Mouse (Mus musculus): ENCODE data around the gene Frmpd4. TPM values are rescaled to one million over a fixed set of nuclear protein-coding genes. Genes with fewer than 3 reads are reported as not detected.

Frmpd4 gene
- polyA plus RNA-seq, 1 experiment: not detected

DNA sequence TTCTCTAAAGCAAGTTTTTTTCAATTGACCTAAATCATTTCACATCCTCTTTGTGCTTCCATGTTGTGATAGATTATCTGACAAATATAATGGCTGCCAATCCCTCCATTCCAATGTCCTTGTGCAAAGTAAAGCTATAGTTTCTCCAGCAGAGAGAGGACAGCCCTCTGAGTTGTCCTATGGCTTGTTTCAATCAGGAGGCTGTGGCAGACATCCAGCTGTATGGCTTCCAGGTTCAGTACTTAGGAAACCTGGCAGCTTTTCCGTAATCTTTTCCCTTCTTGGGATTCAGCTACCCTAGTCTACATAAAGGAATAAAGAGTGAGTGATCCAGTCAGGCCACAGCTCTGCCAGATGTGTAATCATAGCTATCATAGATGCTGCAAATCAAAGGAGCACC, 145.8 kb downstream of the Frmpd4 start:
- 73% methylated on average over 1 of the region's 1 CpGs for WGBS
- Histone ChIP-seq H3K27ac (ENCODE audit: insufficient read depth, low read length) (no peak overlapping the region), H3K36me3 (ENCODE audit: control insufficient read depth, insufficient read depth, low read length) (no peaks in the 10 kb centered on the region), H3K4me3 (ENCODE audit: extremely low read depth, insufficient read depth, insufficient read length) (no peak overlapping the region), H3K27me3 (ENCODE audit: control insufficient read depth, insufficient read depth, low read length) (no peaks in the 10 kb centered on the region), H3K4me1 (ENCODE audit: control insufficient read depth, insufficient read depth, insufficient read length) (no peaks in the 10 kb centered on the region)
- no peak for DNase-seq (ENCODE audit: low read depth in 1 of 2, low spot score in 2 of 2)
- TF ChIP-seq CTCF (IDR thresholded peaks at IDR 0.05; ENCODE audit: extremely low read depth, insufficient read depth, insufficient read length, insufficient replicate concordance) (no peak), POLR2A (IDR thresholded peaks at IDR 0.05; ENCODE audit: low read depth, low read length) (no peak)

DNA sequence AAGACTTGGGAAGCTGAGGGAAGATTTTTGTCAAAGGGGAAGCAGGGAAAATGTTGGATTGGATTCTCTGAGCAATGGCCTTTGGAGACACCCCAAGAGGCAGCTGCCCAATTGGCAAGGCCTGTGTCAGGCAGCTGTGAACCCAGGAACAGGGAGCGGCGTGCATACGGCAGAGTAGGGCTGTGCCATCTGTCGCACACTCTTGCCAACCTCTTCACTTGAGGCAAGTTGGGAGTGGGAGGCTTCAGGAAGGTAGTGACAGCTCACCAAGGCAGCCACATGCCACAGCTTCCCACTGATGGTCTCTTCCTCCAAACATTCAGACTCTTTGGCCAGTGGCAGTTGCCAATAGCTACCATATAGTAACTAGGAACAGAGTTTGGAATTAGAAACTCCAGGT, 147.2 kb downstream of the Frmpd4 start:
- no peaks in the 10 kb centered on the region for H3K4me1 ChIP-seq (ENCODE audit: control insufficient read depth, insufficient read depth, insufficient read length)
- H3K27me3 ChIP-seq (ENCODE audit: control insufficient read depth, insufficient read depth, low read length): no peaks in the 10 kb centered on the region
- no peak overlapping the region for H3K4me3 ChIP-seq (ENCODE audit: extremely low read depth, insufficient read depth, insufficient read length)
- DNase-seq (ENCODE audit: low read depth in 1 of 2, low spot score in 2 of 2): no peak
- WGBS: 87% methylated on average over 4 of the region's 4 CpGs
- TF ChIP-seq POLR2A (IDR thresholded peaks at IDR 0.05; ENCODE audit: low read depth, low read length): no peak
- no peak for TF ChIP-seq CTCF (IDR thresholded peaks at IDR 0.05; ENCODE audit: extremely low read depth, insufficient read depth, insufficient read length, insufficient replicate concordance)
- H3K36me3 ChIP-seq (ENCODE audit: control insufficient read depth, insufficient read depth, low read length): no peaks in the 10 kb centered on the region
- no peak overlapping the region for H3K27ac ChIP-seq (ENCODE audit: insufficient read depth, low read length)

DNA sequence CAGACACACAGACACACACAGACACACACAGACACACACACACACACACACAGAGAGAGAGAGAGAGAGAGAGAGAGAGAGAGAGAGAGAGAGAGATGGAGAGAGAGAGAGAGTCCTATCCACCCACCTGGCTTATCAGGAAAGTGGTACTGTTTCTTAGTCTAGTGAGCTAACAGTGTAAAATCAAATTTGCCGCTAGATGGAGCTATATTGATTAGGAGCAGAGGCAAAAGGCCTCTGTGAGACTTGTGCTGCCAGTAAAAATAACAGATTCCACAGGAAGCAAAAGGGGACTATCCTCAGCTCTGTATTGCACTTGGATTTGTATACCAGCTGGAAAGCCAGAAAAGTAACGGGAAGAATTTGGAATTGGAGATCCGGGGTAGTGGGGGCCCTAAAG, 161.6 kb downstream of the Frmpd4 start:
- 25% methylated on average over 3 of the region's 3 CpGs for WGBS
- DNase-seq (ENCODE audit: low read depth in 1 of 2, low spot score in 2 of 2): no peak
- no peaks in the 10 kb centered on the region for H3K4me1 ChIP-seq (ENCODE audit: control insufficient read depth, insufficient read depth, insufficient read length)
- no peaks in the 10 kb centered on the region for H3K36me3 ChIP-seq (ENCODE audit: control insufficient read depth, insufficient read depth, low read length)
- no peaks in the 10 kb centered on the region for H3K27me3 ChIP-seq (ENCODE audit: control insufficient read depth, insufficient read depth, low read length)
- no peak overlapping the region for H3K27ac ChIP-seq (ENCODE audit: insufficient read depth, low read length)
- no peak overlapping the region for H3K4me3 ChIP-seq (ENCODE audit: extremely low read depth, insufficient read depth, insufficient read length)
- no peak for TF ChIP-seq POLR2A (IDR thresholded peaks at IDR 0.05; ENCODE audit: low read depth, low read length)
- TF ChIP-seq CTCF (IDR thresholded peaks at IDR 0.05; ENCODE audit: extremely low read depth, insufficient read depth, insufficient read length, insufficient replicate concordance): no peak

DNA sequence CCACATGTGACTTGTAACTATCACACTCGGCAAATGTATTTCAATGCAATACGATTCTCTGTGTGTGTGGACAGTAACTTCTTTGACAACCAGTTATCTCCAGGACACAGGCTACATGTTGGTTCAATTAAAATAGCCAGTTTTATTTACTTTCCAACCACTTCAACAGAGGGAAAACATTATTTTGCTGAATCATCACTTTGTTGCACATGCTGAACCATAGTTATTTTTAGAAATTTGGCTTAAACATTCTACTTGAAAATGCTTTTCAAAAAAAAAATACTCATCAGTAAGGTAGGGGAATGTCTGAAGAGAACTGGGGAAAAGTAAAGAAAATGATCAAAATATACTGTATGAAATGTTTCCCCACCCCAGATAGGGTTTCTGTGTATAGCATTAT, 173.5 kb downstream of the Frmpd4 start:
- no peaks in the 10 kb centered on the region for H3K36me3 ChIP-seq (ENCODE audit: control insufficient read depth, insufficient read depth, low read length)
- H3K27ac ChIP-seq (ENCODE audit: insufficient read depth, low read length): no peak overlapping the region
- WGBS: 87% methylated on average over 2 of the region's 2 CpGs
- no peak for TF ChIP-seq POLR2A (IDR thresholded peaks at IDR 0.05; ENCODE audit: low read depth, low read length)
- no peak for TF ChIP-seq CTCF (IDR thresholded peaks at IDR 0.05; ENCODE audit: extremely low read depth, insufficient read depth, insufficient read length, insufficient replicate concordance)
- H3K4me1 ChIP-seq (ENCODE audit: control insufficient read depth, insufficient read depth, insufficient read length): no peaks in the 10 kb centered on the region
- no peaks in the 10 kb centered on the region for H3K27me3 ChIP-seq (ENCODE audit: control insufficient read depth, insufficient read depth, low read length)
- no peak for DNase-seq (ENCODE audit: low read depth in 1 of 2, low spot score in 2 of 2)
- H3K4me3 ChIP-seq (ENCODE audit: extremely low read depth, insufficient read depth, insufficient read length): no peak overlapping the region

DNA sequence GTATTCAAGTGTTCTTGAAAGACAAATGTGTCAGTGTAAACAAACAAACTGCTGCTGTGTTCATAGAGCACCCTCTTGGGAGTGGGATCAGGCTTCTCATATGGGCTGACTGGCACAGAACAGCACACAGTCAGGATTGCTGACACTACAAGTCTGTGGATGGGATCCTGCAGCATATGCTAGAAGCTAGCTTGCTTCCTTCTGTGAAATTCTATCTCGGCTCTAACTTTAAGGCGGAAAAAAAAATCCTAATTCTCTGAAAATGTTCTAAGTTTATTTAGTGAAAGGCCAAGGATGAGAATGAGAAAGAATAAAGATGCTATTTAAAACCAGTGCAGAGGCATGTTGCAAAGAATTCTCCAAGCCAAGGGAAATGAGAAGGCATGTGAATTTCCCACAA, 226.6 kb downstream of the Frmpd4 start:
- H3K36me3 ChIP-seq (ENCODE audit: control insufficient read depth, insufficient read depth, low read length): no peaks in the 10 kb centered on the region
- 93% methylated on average over 2 of the region's 2 CpGs for WGBS
- no peaks in the 10 kb centered on the region for H3K27me3 ChIP-seq (ENCODE audit: control insufficient read depth, insufficient read depth, low read length)
- H3K4me1 ChIP-seq (ENCODE audit: control insufficient read depth, insufficient read depth, insufficient read length): no peaks in the 10 kb centered on the region
- no peak overlapping the region for H3K4me3 ChIP-seq (ENCODE audit: extremely low read depth, insufficient read depth, insufficient read length)
- no peak for DNase-seq (ENCODE audit: low read depth in 1 of 2, low spot score in 2 of 2)
- TF ChIP-seq CTCF (IDR thresholded peaks at IDR 0.05; ENCODE audit: extremely low read depth, insufficient read depth, insufficient read length, insufficient replicate concordance): no peak
- TF ChIP-seq POLR2A (IDR thresholded peaks at IDR 0.05; ENCODE audit: low read depth, low read length): no peak
- no peak overlapping the region for H3K27ac ChIP-seq (ENCODE audit: insufficient read depth, low read length)

DNA sequence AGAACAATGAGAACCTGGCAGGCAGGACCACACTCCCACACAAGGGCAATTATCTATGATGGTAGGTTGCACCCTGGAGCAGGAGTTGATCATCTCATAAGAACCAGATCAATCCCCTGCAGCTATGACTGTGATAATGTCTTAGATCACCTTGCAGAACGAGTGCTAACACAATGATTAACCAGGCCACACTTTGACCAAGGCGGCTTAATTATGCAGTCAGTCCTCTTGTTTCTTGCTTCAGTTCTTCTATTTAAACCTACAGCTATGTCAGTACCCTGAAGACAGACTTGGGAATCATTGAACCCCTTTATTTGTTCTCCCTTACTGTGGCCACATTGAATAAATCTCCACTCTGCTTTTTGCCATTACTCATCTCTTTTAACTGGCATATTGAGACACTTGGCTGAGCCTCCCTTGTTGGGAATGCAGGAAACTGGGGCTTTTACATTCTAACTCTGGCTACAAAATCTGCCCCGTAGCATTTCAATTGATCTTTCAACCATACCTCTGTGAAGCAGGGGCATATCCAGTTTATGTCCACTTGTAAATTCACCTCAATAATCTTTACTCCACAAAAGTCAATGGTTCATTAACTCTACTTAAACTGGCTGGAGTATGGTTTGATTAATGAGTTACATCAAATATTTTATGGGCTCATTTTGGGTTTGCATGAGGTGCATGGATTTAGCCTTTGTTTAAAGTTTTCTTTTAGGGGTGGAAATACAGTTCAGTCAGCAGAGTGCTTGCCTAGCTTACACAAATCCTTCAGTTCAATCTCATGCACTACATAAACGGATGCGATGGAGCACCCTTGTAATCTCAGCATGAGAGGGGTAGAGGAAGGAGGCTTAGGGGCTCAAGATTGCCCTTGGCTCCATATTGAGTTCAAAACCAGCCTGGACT, 227.5 kb downstream of the Frmpd4 start:
- WGBS: 81% methylated on average over 5 of the region's 5 CpGs
- Histone ChIP-seq H3K36me3 (ENCODE audit: control insufficient read depth, insufficient read depth, low read length) (no peaks in the 10 kb centered on the region), H3K27me3 (ENCODE audit: control insufficient read depth, insufficient read depth, low read length) (no peaks in the 10 kb centered on the region), H3K4me3 (ENCODE audit: extremely low read depth, insufficient read depth, insufficient read length) (no peak overlapping the region), H3K27ac (ENCODE audit: insufficient read depth, low read length) (no peak overlapping the region), H3K4me1 (ENCODE audit: control insufficient read depth, insufficient read depth, insufficient read length) (no peaks in the 10 kb centered on the region)
- DNase-seq (ENCODE audit: low read depth in 1 of 2, low spot score in 2 of 2): no peak
- TF ChIP-seq CTCF (IDR thresholded peaks at IDR 0.05; ENCODE audit: extremely low read depth, insufficient read depth, insufficient read length, insufficient replicate concordance) (no peak), POLR2A (IDR thresholded peaks at IDR 0.05; ENCODE audit: low read depth, low read length) (no peak)

DNA sequence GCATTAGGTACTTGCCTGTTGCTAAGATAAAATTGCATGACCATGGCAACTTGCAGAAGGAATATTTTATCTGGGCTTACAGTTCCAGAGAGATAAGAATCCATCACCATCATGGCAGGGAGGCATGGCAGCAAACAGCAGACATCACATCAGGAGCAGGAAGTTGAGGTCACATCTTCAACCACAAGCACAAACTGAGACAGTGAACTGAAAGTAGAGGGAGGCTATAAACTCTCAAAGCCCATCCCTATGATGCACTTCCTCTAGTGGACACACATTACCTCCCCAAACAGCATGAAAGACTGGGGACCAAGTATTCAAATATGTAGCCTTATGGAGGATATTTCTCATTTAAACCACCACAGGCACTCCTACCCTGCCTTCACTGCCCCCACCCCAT, 238.8 kb downstream of the Frmpd4 start:
- Histone ChIP-seq H3K36me3 (ENCODE audit: control insufficient read depth, insufficient read depth, low read length) (no peaks in the 10 kb centered on the region), H3K27ac (ENCODE audit: insufficient read depth, low read length) (no peak overlapping the region), H3K4me3 (ENCODE audit: extremely low read depth, insufficient read depth, insufficient read length) (no peak overlapping the region), H3K4me1 (ENCODE audit: control insufficient read depth, insufficient read depth, insufficient read length) (no peaks in the 10 kb centered on the region), H3K27me3 (ENCODE audit: control insufficient read depth, insufficient read depth, low read length) (no peaks in the 10 kb centered on the region)
- no peak for TF ChIP-seq POLR2A (IDR thresholded peaks at IDR 0.05; ENCODE audit: low read depth, low read length)
- DNase-seq (ENCODE audit: low read depth in 1 of 2, low spot score in 2 of 2): no peak
